Mouse (Mus musculus): ENCODE results near the gene Cerk. TPM values are rescaled to one million over a fixed set of nuclear protein-coding genes. Genes with fewer than 3 reads are reported as not detected.
"Not testable (repeated sequence)": the region's sequence is repeated elsewhere in the genome, so short reads cannot be mapped to it uniquely, and the experiment has no call there.

Gene Cerk
- polyA plus RNA-seq, 1 experiment from 2014 or later = 141 TPM

- no peak overlapping the region for H3K27ac ChIP-seq
- no peaks in the 10 kb centered on the region; the same call in 1 of the 2 replicates for H3K79me2 ChIP-seq (ENCODE audit: inconsistent target)
- no peaks in the 10 kb centered on the region for H3K36me3 ChIP-seq (ENCODE audit: inconsistent target)
- H3K4me3 ChIP-seq (ENCODE audit: inconsistent target) = no peak overlapping the region
- 92% methylated on average over 4 of the region's 4 CpGs for WGBS (ENCODE audit: missing documents)
Measured at GRCm38 (mm10) chr15:86200169-86200568, 14.2 kb upstream of the Cerk start.

DNA sequence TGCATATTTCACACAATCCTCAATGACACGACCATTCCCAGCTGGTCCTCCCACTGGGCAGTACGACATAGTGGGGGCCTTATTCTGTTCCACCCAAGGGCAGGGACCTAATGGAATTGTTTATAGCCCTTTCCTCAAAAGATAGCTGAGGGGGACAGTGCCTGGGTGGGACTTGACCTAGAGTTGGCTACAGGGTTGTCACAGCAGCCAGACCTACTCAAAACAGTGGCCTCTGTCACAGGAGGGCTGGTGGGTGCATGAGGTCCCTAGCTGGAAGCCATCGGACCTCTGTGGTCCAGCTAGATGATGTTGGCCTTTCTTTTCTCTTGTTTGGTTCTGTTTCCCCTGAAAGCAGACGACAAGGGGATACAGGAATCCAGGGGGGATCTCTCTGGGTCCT is 13.5 kb upstream of the Cerk start:
- H3K4me3 ChIP-seq (ENCODE audit: inconsistent target) = no peak overlapping the region
- 86% methylated on average over 4 of the region's 4 CpGs for WGBS (ENCODE audit: missing documents)
- no peaks in the 10 kb centered on the region for H3K36me3 ChIP-seq (ENCODE audit: inconsistent target)
- no peak overlapping the region for H3K27ac ChIP-seq
- no peaks in the 10 kb centered on the region; the same call in 1 of the 2 replicates for H3K79me2 ChIP-seq (ENCODE audit: inconsistent target)

- Histone ChIP-seq H3K79me2 (ENCODE audit: inconsistent target) (no peaks in the 10 kb centered on the region), H3K36me3 (ENCODE audit: inconsistent target) (no peaks in the 10 kb centered on the region), H3K27ac (no peak overlapping the region), H3K4me3 (ENCODE audit: inconsistent target) (no peak overlapping the region)
- WGBS (ENCODE audit: missing documents) = 90% methylated on average over 4 of the region's 5 CpGs
Measured at GRCm38 (mm10) chr15:86199052-86199451, 13.1 kb upstream of the Cerk start.

- not testable (repeated sequence) for H3K79me2 ChIP-seq (ENCODE audit: inconsistent target); H3K27ac ChIP-seq; H3K36me3 ChIP-seq (ENCODE audit: inconsistent target); H3K4me3 ChIP-seq (ENCODE audit: inconsistent target)
- WGBS (ENCODE audit: missing documents) = 93% methylated on average over 27 of the region's 55 CpGs
Measured at GRCm38 (mm10) chr15:86194676-86195453, 8.9 kb upstream of the Cerk start.

DNA sequence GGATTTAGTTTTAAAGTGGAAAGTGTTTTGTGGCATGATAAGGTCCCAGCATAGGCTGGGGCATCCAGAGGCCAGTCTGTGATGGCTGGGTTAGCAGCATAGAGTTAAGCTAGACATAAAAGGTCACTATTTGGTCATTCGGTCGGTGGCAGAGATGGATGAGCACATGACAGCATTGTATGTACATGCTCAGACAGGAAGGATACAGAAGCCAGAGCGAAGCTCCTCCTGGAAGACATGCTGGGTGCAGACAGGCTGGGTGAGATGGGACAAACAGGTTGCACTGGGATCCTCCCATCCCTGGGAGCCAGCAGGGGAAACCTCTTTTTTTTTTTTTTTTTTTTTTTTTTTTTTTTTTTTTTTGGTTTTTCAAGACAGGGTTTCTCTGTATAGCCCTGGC is 6.0 kb upstream of the Cerk start:
- Histone ChIP-seq H3K36me3 (ENCODE audit: inconsistent target) (no peaks in the 10 kb centered on the region), H3K79me2 (ENCODE audit: inconsistent target) (peaks cover 21% of the 10 kb centered on the region; the same call in 1 of the 2 replicates), H3K4me3 (ENCODE audit: inconsistent target) (no peak overlapping the region), H3K27ac (peak overlapping the region; percentile 65)
- 88% methylated on average over 3 of the region's 3 CpGs for WGBS (ENCODE audit: missing documents)

GRCm38 (mm10) chr15:86191505-86191904 is 5.6 kb upstream of the Cerk start:
- Histone ChIP-seq H3K27ac (peak overlapping the region; percentile 65), H3K79me2 (ENCODE audit: inconsistent target) (peaks cover 26% of the 10 kb centered on the region), H3K36me3 (ENCODE audit: inconsistent target) (no peaks in the 10 kb centered on the region), H3K4me3 (ENCODE audit: inconsistent target) (no peak overlapping the region)
- 17% methylated on average over 1 of the region's 1 CpGs for WGBS (ENCODE audit: missing documents)

GRCm38 (mm10) chr15:86190387-86190786 is 4.4 kb upstream of the Cerk start:
- 87% methylated on average over 3 of the region's 3 CpGs for WGBS (ENCODE audit: missing documents)
- H3K36me3 ChIP-seq (ENCODE audit: inconsistent target) = no peaks in the 10 kb centered on the region
- peak overlapping the region; percentile 65 for H3K27ac ChIP-seq
- H3K4me3 ChIP-seq (ENCODE audit: inconsistent target) = no peak overlapping the region
- peaks cover 34% of the 10 kb centered on the region for H3K79me2 ChIP-seq (ENCODE audit: inconsistent target)

DNA sequence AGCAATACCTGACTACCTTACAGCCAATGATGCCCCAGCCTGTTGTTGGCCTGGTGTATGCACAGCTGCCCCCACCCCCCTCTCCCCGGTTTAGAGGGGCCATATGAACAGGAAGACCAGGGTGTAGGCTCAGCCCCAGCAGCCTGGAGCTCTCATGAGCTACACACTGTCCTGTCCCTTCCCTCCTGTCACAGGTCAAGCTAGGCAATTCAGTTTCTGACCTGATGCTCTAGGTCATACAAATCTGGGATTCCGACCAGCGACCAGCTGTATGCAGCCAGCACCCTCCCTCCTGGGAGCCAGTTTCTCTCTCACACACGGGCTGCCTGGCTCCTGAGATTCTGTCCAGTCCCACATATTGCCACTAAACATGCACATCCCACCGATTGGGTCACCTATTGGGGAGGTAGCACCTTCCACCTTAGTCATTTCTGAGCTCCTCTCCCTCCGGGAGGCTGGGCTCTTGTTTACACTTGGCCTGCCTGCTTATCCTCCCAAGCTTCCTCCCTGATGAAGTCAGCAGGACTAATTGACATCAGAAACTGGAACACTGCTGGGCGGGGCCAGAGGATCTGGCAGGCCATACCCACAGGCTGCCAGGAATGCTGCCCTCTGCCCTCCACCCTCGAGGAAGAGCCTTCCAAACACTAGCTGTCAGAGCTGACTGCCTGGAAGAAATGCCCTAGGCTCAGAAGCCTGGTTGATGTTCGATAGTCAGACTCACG is 3.0 kb upstream of the Cerk start:
- Histone ChIP-seq H3K27ac (peak overlapping the region; percentile 65), H3K4me3 (ENCODE audit: inconsistent target) (no peak overlapping the region)
- 68% methylated on average over 10 of the region's 10 CpGs for WGBS (ENCODE audit: missing documents)

DNA sequence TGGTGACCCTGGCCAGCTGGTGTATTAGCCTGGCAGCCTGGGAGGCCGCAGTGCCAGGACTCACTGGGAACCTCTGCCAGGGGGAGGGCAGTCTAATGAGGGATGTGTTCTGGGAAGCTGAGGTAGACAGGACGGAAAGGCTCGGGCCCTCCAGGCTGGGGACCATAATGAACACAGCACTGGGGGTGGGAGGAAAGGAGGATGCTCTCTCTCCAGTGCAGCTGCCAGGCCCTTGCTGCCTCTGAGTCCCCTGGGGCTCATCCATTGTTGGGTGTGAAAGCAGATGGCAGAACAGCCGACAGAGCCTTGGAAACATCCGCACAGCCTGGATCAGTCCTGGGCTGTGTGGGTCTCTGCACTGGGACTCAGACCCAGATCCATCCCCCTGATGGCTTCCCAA is 2.2 kb upstream of the Cerk start:
- 96% methylated on average over 5 of the region's 5 CpGs for WGBS (ENCODE audit: missing documents)
- H3K27ac ChIP-seq = peak overlapping the region; percentile 65

More for the DNA sequence above, 3.0 kb upstream of the Cerk start:
- peaks cover 48% of the 10 kb centered on the region for H3K79me2 ChIP-seq (ENCODE audit: inconsistent target)
- H3K36me3 ChIP-seq (ENCODE audit: inconsistent target) = no peaks in the 10 kb centered on the region

DNA sequence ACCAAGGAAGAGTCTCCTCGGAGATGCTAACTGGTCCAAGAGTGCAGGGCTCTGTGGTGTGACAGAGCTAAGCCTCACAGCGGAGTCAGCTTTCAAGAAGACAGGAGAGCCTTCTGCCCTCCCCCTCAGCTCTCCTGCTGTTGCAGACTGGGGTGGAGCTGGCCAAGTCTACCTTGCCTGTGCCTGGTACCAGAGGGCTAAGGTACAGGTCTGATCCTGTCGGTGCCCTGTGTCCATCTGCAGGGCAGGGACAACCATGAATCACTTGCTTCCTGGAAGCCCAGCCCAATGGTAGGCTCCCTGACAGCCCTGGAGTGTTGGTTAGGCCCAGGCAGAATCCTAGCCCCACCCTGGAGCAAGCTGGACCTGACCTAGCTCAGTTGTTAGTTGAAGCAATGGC is 745 bp upstream of the Cerk start:
- WGBS (ENCODE audit: missing documents) = 74% methylated on average over 3 of the region's 3 CpGs
- Histone ChIP-seq H3K27ac (peak overlapping the region; percentile 93), H3K36me3 (ENCODE audit: inconsistent target) (no peaks in the 10 kb centered on the region), H3K79me2 (ENCODE audit: inconsistent target) (peaks cover 70% of the 10 kb centered on the region), H3K4me3 (ENCODE audit: inconsistent target) (peak overlapping the region; percentile 60)

More for the DNA sequence above, 2.2 kb upstream of the Cerk start:
- Histone ChIP-seq H3K36me3 (ENCODE audit: inconsistent target) (no peaks in the 10 kb centered on the region), H3K79me2 (ENCODE audit: inconsistent target) (peaks cover 55% of the 10 kb centered on the region), H3K4me3 (ENCODE audit: inconsistent target) (no peak overlapping the region)

- Histone ChIP-seq H3K79me2 (ENCODE audit: inconsistent target) (peaks cover 86% of the 10 kb centered on the region), H3K27ac (peak overlapping the region; percentile 97), H3K36me3 (ENCODE audit: inconsistent target) (no peaks in the 10 kb centered on the region), H3K4me3 (ENCODE audit: inconsistent target) (peak overlapping the region; percentile 94)
- under 1% methylated on average over 59 of the region's 70 CpGs for WGBS (ENCODE audit: missing documents)
Measured at GRCm38 (mm10) chr15:86184851-86185688, 871 bp downstream of the Cerk start.

- H3K36me3 ChIP-seq (ENCODE audit: inconsistent target) = no peaks in the 10 kb centered on the region
- peak overlapping the region; percentile 97 for H3K27ac ChIP-seq
Measured at GRCm38 (mm10) chr15:86184071-86184470, 1.9 kb downstream of the Cerk start.

GRCm38 (mm10) chr15:86183484-86183883 is 2.5 kb downstream of the Cerk start:
- WGBS (ENCODE audit: missing documents) = 94% methylated on average over 8 of the region's 8 CpGs
- H3K4me3 ChIP-seq (ENCODE audit: inconsistent target) = peak overlapping the region; percentile 94
- H3K27ac ChIP-seq = peak overlapping the region; percentile 97
- H3K36me3 ChIP-seq (ENCODE audit: inconsistent target) = no peaks in the 10 kb centered on the region; the same call in 1 of the 2 replicates
- H3K79me2 ChIP-seq (ENCODE audit: inconsistent target) = peaks cover 96% of the 10 kb centered on the region

More at GRCm38 (mm10) chr15:86184071-86184470, 1.9 kb downstream of the Cerk start:
- 58% methylated on average over 5 of the region's 5 CpGs for WGBS (ENCODE audit: missing documents)
- H3K79me2 ChIP-seq (ENCODE audit: inconsistent target) = peaks cover 96% of the 10 kb centered on the region
- peak overlapping the region; percentile 94 for H3K4me3 ChIP-seq (ENCODE audit: inconsistent target)

GRCm38 (mm10) chr15:86182646-86183045 is 3.3 kb downstream of the Cerk start:
- peaks cover 96% of the 10 kb centered on the region for H3K79me2 ChIP-seq (ENCODE audit: inconsistent target)
- WGBS (ENCODE audit: missing documents) = 0% methylated on average over 13 of the region's 13 CpGs
- peak overlapping the region; percentile 94 for H3K4me3 ChIP-seq (ENCODE audit: inconsistent target)
- no peaks in the 10 kb centered on the region; the same call in 1 of the 2 replicates for H3K36me3 ChIP-seq (ENCODE audit: inconsistent target)
- H3K27ac ChIP-seq = peak overlapping the region; percentile 97

Measured in macrophage (primary cell).